Mouse (Mus musculus) left cerebral cortex, adult 2 months (tissue): Measurements from ENCODE around the gene Elob. TPM values are rescaled to one million over a fixed set of nuclear protein-coding genes. Genes with fewer than 3 reads are reported as not detected.

ENCODE experiments used
- DNase-seq, 2 experiments: peaks; one replicate each; pipeline ENCODE4 v3.0.0; 2021 to 2022; ENCODE audit warnings: low spot score in 2 of 2, mixed read lengths in 1 of 2; ENCODE audit errors: extremely low spot score in 1 of 2
- H3K27ac ChIP-seq: fragments of 200-600 bp; 2 replicates; pipeline ENCODE4 v1.8.1; 2022
- H3K4me3 ChIP-seq: fragments of 200-600 bp; 2 replicates; pipeline ENCODE4 v1.8.1; 2022
- CTCF ChIP-seq: fragments of 200-600 bp; IDR thresholded peaks from 2 replicates; pipeline ENCODE4 v1.8.1; 2022; ENCODE audit warnings: antibody characterized with exemption, mild to moderate bottlenecking, moderate library complexity
- intact Hi-C: fragments of 180-260 bp; cut with DNase I; formaldehyde crosslinking; loops from one replicate; pipeline ENCODE4 v1.15.1; 2025
- microRNA-seq, 2 experiments: library from miRNA; unstranded; fragments of <30 nt; microRNA quantifications; one replicate each; pipeline ENCODE4 v1.2.0; 2021
- total RNA-seq, 2 experiments: library from RNA; stranded (reverse); gene quantifications; 2 replicates each; pipeline ENCODE4 v1.2.3; 2021

The Elob gene
- total RNA-seq, 2 experiments from 2014 or later, result 337 to 365 TPM

DNA sequence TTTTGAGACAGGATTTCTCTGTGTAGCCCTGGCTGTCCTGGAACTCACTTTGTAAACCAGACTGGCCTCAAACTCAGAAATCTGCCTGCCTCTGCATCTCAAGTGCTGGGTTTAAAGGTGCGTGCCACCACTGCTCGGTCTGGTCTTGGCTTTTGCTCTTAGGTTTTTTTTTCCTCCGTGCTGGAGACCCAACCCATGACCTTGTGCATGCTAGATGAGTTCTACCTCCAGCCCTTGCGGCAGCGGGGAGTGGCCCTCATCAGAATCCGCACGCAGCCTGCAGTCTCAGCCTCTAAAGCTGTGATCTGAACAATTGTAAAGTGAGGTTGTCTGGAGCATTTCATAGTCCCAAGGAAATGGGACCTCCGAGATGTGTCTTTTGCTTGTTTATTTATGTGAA lies 33.6 kb downstream of the Elob start:
- intact Hi-C loops, result no loop called here
- TF ChIP-seq CTCF, result no peak
- Histone ChIP-seq H3K4me3 (no peak overlapping the region), H3K27ac (no peak overlapping the region)
- DNase-seq, result no peak

DNA sequence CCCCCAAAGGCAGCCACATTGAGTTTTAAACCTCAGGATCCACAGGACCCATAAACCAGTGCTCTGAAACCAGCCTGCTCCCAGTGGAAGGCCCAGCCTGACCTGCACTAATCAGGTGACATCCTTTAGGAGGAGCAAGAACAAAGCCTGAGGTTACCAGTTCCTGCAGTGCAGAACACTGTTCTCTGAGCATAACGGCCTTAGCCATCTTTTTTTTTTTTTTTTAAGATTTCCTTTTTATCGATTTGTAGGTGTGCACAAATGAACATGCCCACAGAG lies 37.9 kb downstream of the Elob start:
- intact Hi-C loops, result no loop called here
- H3K27ac ChIP-seq, result peak overlapping the region; percentile 87
- DNase-seq, result no peak
- peak overlapping the region; percentile 64 for H3K4me3 ChIP-seq
- TF ChIP-seq CTCF, result no peak

DNA sequence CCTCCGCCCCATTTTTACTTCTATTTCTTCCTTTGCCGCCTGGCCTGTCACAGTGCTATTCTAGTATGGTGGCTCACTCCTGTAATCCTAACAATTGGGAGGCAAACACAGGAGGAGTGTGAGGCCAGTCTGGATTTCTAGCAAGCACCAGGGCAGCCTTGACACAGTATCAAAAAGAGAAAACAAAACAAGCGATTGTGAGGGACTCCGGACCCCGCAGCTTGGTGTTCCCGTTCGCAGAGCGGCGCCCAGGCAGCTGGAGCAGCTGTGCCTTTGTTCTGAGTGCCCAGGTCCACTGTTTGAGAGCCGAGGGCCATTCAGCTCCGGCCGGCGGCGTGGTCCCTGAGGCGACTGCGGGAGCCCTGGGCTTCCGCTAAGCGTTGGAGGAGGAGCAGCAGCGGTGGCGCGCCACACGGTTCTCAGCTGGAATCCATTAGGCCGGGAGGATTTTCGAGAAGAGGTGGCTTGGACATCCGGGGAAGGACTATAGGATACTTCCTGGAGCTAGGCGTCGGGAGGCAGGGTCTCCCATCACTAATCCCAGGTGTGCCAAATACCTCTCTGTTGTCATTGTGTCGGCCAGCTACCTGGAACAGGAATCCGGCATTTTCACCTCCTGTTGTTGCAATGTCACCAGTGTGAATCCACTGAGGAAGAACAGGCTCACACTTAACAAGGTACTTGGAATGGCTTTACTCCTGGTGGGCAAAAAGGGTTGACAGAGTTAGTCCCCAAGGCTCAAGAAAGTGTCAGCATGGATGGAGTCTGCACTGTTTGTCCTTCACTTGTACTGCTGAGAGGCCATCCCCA lies 38.5 kb downstream of the Elob start, which contains the start of gene Srrm2:
Gene Srrm2, plus strand, starts transcription at position 264 of the 810 bp plus-strand sequence.
- H3K27ac ChIP-seq, result peak within 1 kb of the TSS; percentile 87
- DNase-seq, result peak; percentile 49 to 55
- intact Hi-C loops, result loop anchor here (1.0 kb wide), 1 partner anchor 12 kb away; no protein-coding TSS in a partner anchor
- no peak; the same call in 1 of the 2 replicates for TF ChIP-seq CTCF
- peak within 1 kb of the TSS; percentile 64 for H3K4me3 ChIP-seq

DNA sequence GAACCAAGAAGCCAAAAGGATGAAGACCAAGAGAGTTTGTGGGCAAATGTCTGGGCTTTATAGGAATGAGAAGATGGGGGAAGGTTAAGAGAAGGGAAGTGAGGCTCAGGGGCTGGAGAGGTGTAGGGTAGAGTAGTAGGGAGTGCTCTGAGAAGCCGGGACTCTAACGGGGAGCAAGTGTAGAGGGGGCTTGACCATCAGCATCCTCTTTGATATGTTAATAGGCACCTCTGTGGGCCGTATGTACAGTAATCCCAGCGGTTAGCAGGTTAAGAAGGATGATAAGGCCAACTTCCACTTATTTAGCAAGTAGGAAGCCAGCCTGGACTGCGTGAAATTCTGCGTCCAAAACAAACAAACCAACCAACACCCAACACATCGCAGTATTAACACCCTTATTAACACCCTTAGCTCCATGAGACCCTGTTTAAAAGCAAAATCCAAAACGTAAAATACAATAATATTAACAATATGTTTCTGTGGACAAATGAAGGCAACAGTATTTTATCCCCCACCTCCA lies 39.1 kb downstream of the Elob start:
- peak overlapping the region; percentile 64 for H3K4me3 ChIP-seq
- TF ChIP-seq CTCF, result no peak
- intact Hi-C loops, result loop anchor here (1.0 kb wide), 1 partner anchor 12 kb away; no protein-coding TSS in a partner anchor
- DNase-seq, result no peak
- H3K27ac ChIP-seq, result peak overlapping the region; percentile 87

DNA sequence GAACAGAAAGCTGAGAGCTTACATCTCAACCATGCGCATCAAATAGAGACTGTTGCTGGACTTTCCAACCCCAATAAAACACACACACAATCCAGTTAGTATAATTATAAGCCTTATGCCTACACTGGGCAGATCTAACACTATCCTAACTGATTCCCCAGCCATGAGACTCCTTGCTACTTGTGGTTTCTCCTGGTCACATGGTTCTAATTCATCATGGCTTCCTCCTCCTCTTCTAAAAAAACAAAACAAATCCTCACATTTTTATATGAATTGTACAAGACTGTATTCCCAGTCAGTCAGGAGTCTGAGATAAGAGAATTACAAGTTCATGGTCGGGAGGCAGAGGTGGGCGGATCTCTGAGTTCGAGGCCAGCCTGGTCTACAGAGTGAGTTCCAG lies 40.0 kb downstream of the Elob start:
- no peak overlapping the region for H3K27ac ChIP-seq
- no peak for TF ChIP-seq CTCF
- H3K4me3 ChIP-seq, result no peak overlapping the region
- DNase-seq, result no peak
- intact Hi-C loops, result no loop called here

DNA sequence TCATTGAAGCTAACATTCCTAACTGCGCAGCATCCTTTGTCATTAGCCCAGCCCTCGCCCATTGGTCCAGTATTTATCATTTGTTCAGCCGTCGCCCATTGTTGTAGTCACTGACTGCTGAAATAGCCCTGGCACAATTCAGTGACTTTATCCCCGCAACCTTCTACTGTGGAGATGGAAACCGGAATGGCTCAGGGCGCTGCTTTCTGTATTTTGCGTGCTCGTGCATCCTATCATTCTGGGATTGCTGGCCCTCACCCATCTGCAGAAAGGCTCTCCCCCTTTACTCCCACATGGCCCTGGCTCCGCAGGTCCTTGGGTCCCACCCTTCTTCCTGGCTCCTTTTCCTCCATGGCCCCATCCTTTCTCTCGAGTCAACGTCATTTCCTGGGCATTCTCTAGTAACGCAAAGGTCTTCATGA lies 42.4 kb downstream of the Elob start:
- no peak for DNase-seq
- intact Hi-C loops, result no loop called here
- Histone ChIP-seq H3K4me3 (peak overlapping the region; percentile 55), H3K27ac (peak overlapping the region; percentile 72)
- TF ChIP-seq CTCF, result no peak

DNA sequence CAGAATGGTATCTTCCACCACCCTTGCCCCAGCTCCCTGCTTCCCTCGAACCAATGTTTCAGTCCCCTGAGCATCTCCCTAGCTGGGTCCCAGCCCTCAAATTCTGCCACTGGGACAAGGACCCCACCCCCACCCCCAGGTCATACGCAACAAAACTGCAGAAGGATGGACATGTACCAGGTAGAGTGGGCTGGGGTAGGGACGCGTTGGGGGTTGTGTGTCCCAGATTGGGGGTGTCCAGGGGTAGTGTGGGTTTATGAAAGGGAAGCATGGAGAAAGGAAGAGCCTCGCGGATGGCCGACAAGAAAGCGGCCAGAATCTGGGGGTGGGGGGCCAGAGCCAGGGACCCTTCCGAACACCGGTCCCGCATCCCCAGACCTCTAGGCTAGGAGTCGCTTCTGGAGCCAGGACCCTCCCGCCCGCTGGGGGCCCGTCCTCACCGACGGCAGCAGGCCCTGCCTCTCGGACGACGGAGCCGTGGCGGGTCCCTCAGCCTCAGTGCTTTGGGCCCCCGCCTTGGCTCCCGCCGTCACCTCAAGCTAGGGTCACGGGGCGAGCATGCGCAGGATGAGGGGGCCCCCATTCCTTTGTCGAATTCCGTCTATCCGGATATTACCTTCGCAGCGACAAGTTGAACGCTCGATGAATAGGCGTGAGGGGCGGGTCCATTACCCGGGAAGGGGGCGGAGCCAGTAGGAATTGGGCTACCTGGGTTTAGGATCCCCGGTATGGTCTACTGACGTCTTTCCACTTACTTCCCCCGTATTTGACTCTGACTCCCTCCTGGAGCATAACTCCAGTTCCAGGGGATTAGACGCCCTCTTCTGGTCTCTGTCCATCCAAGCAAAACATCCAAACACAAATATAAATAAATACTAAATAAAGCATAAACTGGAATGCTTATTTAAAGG lies 43.1 kb downstream of the Elob start, which contains the start of gene Flywch2:
Gene Flywch2, minus strand, starts transcription at position 521 of the 911 bp plus-strand sequence.
- H3K27ac ChIP-seq, result peak within 1 kb of the TSS; percentile 72
- intact Hi-C loops, result no loop called here
- TF ChIP-seq CTCF, result peak; percentile 31
- DNase-seq, result peak; percentile 85 to 88
- peak within 1 kb of the TSS; percentile 55 for H3K4me3 ChIP-seq

DNA sequence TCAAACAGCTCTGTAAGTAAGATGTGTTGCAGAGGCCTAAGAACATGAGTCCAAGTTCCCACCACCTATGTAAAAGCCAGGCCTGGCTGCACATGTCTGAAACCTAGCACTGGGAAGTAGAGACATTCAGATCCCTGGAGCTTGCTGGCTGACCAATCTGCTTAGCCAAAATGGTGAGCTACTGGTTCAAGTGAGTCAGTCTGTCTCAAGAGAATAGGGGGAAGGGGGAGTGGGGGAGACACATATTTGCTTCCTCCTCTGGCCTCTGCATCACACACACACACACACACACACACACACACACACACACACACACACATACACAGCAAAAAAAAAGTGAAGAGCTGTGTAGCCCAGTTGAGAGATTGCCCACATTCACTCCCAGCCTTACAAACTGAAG lies 45.6 kb downstream of the Elob start:
- H3K4me3 ChIP-seq, result no peak overlapping the region
- no peak overlapping the region for H3K27ac ChIP-seq
- no peak for TF ChIP-seq CTCF
- DNase-seq, result no peak
- intact Hi-C loops, result no loop called here

DNA sequence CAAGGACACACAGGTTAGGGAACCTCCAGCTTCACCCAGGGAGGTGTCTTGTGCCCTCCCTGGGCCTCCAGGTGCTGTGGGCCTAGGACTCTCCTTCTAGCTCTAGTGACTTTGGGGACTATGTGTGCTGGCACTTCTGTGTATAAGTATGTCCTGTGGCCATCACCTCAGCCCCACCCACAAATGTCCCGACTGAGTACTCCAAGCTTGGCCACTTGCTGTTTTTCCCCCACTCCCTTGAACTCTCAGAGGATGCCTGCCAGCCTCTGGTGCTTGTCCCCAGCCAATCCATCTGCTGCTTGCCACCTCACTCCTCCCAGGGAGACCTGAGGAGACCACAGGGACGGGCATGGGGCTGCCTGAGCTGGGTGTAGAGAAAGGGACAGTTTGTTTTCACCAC lies 50.5 kb downstream of the Elob start:
- no peak for DNase-seq
- intact Hi-C loops, result no loop called here
- Histone ChIP-seq H3K27ac (no peak overlapping the region), H3K4me3 (no peak overlapping the region)
- no peak for TF ChIP-seq CTCF

DNA sequence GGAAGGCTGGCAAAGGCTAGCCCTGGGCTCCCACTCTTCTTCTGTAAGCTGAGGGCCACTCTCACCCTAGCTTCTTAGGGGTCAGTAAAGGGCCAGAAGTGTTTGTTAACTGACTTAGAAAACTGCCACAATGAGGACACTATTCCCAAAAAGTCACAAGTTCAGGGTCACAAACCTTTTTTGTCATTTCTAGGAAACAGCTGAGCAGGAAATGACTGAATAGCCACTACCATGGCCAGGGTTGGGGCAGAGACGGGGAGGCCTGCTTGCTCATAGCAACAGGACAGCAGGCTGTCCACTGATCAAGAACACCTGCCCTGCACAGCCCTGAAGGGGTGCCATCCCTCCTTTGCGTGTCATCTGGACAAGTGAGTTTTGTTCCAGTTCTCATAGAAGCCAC lies 51.8 kb downstream of the Elob start:
- DNase-seq, result no peak
- no peak for TF ChIP-seq CTCF
- intact Hi-C loops, result no loop called here
- Histone ChIP-seq H3K27ac (no peak overlapping the region), H3K4me3 (no peak overlapping the region)

DNA sequence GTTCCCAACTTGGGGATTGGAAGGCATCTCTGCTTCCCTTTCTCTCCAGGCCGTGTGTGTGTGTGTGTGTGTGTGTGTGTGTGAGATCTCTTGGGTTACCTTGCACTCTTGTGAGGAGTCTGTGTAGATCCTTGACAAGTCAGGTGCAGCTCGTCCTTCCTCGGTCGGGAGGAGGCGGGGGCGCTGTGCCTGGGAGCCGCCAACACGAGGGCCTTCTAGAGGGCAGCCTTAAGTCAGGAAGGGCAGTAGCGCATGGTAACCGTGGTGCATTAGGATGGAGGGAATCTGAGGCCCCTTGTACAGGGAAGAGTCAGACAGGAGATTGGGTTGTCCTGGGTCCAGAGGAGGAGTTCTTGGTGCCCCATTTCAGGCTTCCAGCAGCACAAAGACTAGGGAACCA lies 52.7 kb downstream of the Elob start:
- TF ChIP-seq CTCF, result no peak
- intact Hi-C loops, result no loop called here
- Histone ChIP-seq H3K27ac (no peak overlapping the region), H3K4me3 (no peak overlapping the region)
- DNase-seq, result no peak

Small RNA genes lying within 50 kb of the gene (microRNA-seq; reads per million reads assigned to microRNA genes)
- gene Mir5125, result 1.4 to 3.7 reads per million in 2 experiments

Other genes starting within 250 kb of the Elob start
- gene Zfp13, start 229.6 kb downstream of the Elob start, total RNA-seq, result 10 to 100 TPM; 24.7 to 32.0 TPM
- gene Zscan10, start 228.3 kb downstream of the Elob start, total RNA-seq, result not detected
- gene Mmp25, start 183.9 kb downstream of the Elob start, total RNA-seq, result under 1 TPM; 0.07 to 0.12 TPM
- not detected for gene Bicdl2, start 168.6 kb downstream of the Elob start, total RNA-seq
- 100 to 1,000 TPM; 127 to 129 TPM for gene Hcfc1r1, start 155.5 kb downstream of the Elob start, total RNA-seq
- gene Thoc6, start 155.3 kb downstream of the Elob start, total RNA-seq, result 1 to 10 TPM; 5.5 to 7.2 TPM
- 10 to 100 TPM; 10.3 to 14.3 TPM for gene Tnfrsf12a, start 151.7 kb downstream of the Elob start, total RNA-seq
- gene Cldn6, start 149.9 kb downstream of the Elob start, total RNA-seq, result not detected
- under 1 TPM in 1 of 2 experiments, not detected in 1; 0.23 TPM for gene Cldn9, start 145.1 kb downstream of the Elob start, total RNA-seq
- gene 1520401A03Rik, start 106.4 kb downstream of the Elob start, total RNA-seq, result under 1 TPM; 0.23 to 0.32 TPM
- 1 to 10 TPM; 4.3 TPM for gene Pkmyt1, start 102.8 kb downstream of the Elob start, total RNA-seq
- gene Paqr4, start 88.3 kb downstream of the Elob start, total RNA-seq, result 10 to 100 TPM; 50.9 to 56.0 TPM
- gene Kremen2, start 83.3 kb downstream of the Elob start, total RNA-seq, result under 1 TPM; 0.68 TPM
- gene Flywch1, start 57.5 kb downstream of the Elob start, total RNA-seq, result 100 to 1,000 TPM; 425 to 428 TPM
- gene Flywch2, start 43.1 kb downstream of the Elob start, total RNA-seq, result 10 to 100 TPM; 11.9 to 13.7 TPM
- 100 to 1,000 TPM; 671 to 678 TPM for gene Srrm2, start 38.6 kb downstream of the Elob start, total RNA-seq
- gene Prss33, start 6.9 kb upstream of the Elob start, total RNA-seq, result not detected
- gene Prss32, start 14.7 kb upstream of the Elob start, total RNA-seq, result not detected
- 1 to 10 TPM; 1.1 to 2.2 TPM for gene Prss41, start 15.0 kb upstream of the Elob start, total RNA-seq
- gene Prss21, start 38.9 kb upstream of the Elob start, total RNA-seq, result not detected
- not detected for gene Dcpp1, start 51.7 kb upstream of the Elob start, total RNA-seq
- gene Dcpp2, start 51.7 kb upstream of the Elob start, total RNA-seq, result not detected
- gene Dcpp3, start 88.3 kb upstream of the Elob start, total RNA-seq, result not detected
- gene Sbp, start 112.5 kb upstream of the Elob start, total RNA-seq, result not detected
- gene Sbpl, start 126.1 kb upstream of the Elob start, total RNA-seq, result not detected
- 1 to 10 TPM in 1 of 2 experiments, under 1 TPM in 1; 0.45 to 1.1 TPM for gene Prss30, start 151.4 kb upstream of the Elob start, total RNA-seq
- 1 to 10 TPM in 1 of 2 experiments, under 1 TPM in 1; 0.70 to 1.5 TPM for gene Prss22, start 169.0 kb upstream of the Elob start, total RNA-seq
- not detected for gene Prss27, start 209.0 kb upstream of the Elob start, total RNA-seq
- gene Kctd5, start 244.3 kb upstream of the Elob start, total RNA-seq, result 10 to 100 TPM; 25.0 to 26.4 TPM